Mouse (Mus musculus) hindbrain, embryonic 16.5 days (tissue): ENCODE measurements around the gene Maco1. TPM values are rescaled to one million over a fixed set of nuclear protein-coding genes. Genes with fewer than 3 reads are reported as not detected.

Experiments used
- ATAC-seq: fragments of 200-750 bp; cut with Nextera tagmentation; 2 replicates; pipeline ENCODE4 v1.8.0; 2017; ENCODE audit warnings: moderate TSS enrichment, moderate library complexity
- H3K27ac ChIP-seq: fragments of 300-500 bp; sonication (generic); 2 replicates; pipeline ENCODE4 v1.5.1; 2014; ENCODE audit warnings: low read depth, mild to moderate bottlenecking, control low read depth, low read length, moderate library complexity
- H3K27me3 ChIP-seq: fragments of 300-500 bp; sonication (generic); replicated peaks from 2 replicates; pipeline ENCODE4 v1.6.1; 2014; ENCODE audit warnings: low read length; ENCODE audit not compliant: control insufficient read depth, insufficient read depth
- H3K36me3 ChIP-seq: fragments of 300-500 bp; sonication (generic); 2 replicates; pipeline ENCODE4 v1.6.1; 2014; ENCODE audit warnings: mild to moderate bottlenecking, low read length, moderate library complexity, mixed read lengths; ENCODE audit not compliant: control insufficient read depth, insufficient read depth
- H3K4me1 ChIP-seq: fragments of 300-500 bp; sonication (generic); 2 replicates; pipeline ENCODE4 v1.6.1; 2014; ENCODE audit warnings: low read depth, low read length; ENCODE audit not compliant: control insufficient read depth, insufficient read depth
- H3K4me2 ChIP-seq: fragments of 300-500 bp; sonication (generic); 2 replicates; pipeline ENCODE4 v1.6.1; 2014; ENCODE audit warnings: mild to moderate bottlenecking, low read length, control low read depth, moderate library complexity
- H3K4me3 ChIP-seq: fragments of 300-500 bp; sonication (generic); 2 replicates; pipeline ENCODE4 v1.5.1; 2014; ENCODE audit warnings: mild to moderate bottlenecking, low read length, control low read depth, moderate library complexity
- H3K9ac ChIP-seq: fragments of 300-500 bp; sonication (generic); 2 replicates; pipeline ENCODE4 v1.6.1; 2014; ENCODE audit warnings: low read depth, mild to moderate bottlenecking, control low read depth, low read length, moderate library complexity
- H3K9me3 ChIP-seq: fragments of 300-500 bp; sonication (generic); 2 replicates; pipeline ENCODE4 v1.6.1; 2014; ENCODE audit warnings: mild to moderate bottlenecking, low read length, moderate library complexity; ENCODE audit not compliant: control insufficient read depth
- WGBS: fragments of 180-500 bp; shearing (Covaris S2); extraction: QIAGEN DNeasy Blood & Tissue Kit; methylation state at CpG from one replicate; pipeline ENCODE4 v1.1.7; 2014; 5-methylcytosine and 5-hydroxymethylcytosine counted together
- polyA plus RNA-seq: library from polyadenylated mRNA; unstranded; fragments of >200 nt; fragmentation: Nextera tagmentation; extraction: Ambion mirVana; gene quantifications from 2 replicates; pipeline ENCODE4 v1.2.1, GENCODE M21; 2015

The Maco1 gene
- polyA plus RNA-seq, 1 experiment from 2014 or later = 75.4 TPM

DNA sequence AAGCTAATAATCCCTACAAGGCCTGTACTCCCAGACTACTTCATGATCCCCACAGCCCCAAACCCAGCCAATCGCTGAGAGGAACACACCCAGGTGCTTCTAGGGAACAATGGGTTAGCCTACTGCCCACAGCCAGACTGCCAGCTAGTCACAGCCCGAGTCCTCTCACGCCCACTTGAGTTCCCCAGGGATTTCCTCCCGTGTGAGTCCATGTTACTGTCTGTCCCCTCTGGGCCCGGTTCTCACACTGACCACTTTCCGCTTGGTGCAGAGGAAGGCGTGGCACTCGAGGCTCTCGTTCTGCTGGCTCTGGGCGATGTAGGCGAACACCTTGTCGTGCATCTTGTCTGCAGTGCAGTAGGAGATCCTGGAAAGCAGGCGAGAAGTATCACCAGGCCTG is 98.2 kb downstream of the Maco1 start:
- no peak for ATAC-seq
- 80% methylated on average over 13 of the region's 13 CpGs for WGBS
- H3K27ac ChIP-seq = no peak overlapping the region

DNA sequence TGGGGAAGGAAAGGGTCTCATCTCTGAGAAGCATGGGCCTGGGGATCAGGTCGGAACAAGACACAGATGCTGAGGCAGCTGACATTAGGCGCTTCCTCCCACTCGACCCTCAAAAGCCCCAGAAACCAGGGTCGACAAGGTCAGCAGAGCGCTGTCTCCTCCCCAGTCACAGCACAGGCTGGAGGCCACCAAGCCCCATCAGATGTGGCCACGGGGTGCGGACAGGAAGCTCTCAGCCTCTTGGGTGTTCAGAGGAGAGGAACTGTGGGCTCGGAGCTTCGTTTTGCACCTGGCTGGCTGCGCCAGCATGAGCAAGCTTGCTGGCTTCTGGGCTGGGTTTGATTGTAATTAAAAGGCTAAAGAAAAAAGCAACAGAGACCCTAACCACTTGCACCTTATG is 98.8 kb downstream of the Maco1 start:
- no peak overlapping the region for H3K4me2 ChIP-seq
- WGBS = 44% methylated on average over 10 of the region's 10 CpGs
- no peaks in the 10 kb centered on the region for H3K9me3 ChIP-seq
- H3K36me3 ChIP-seq = no peaks in the 10 kb centered on the region
- no peak overlapping the region for H3K4me3 ChIP-seq
- H3K27ac ChIP-seq = no peak overlapping the region
- ATAC-seq = no peak
- peaks cover 2% of the 10 kb centered on the region for H3K4me1 ChIP-seq
- no peaks in the 10 kb centered on the region for H3K27me3 ChIP-seq
- H3K9ac ChIP-seq = no peak overlapping the region

More for the DNA sequence above, 98.2 kb downstream of the Maco1 start:
- no peak overlapping the region for H3K9ac ChIP-seq
- H3K4me1 ChIP-seq = peaks cover 2% of the 10 kb centered on the region
- H3K36me3 ChIP-seq = no peaks in the 10 kb centered on the region
- H3K4me3 ChIP-seq = no peak overlapping the region
- H3K9me3 ChIP-seq = no peaks in the 10 kb centered on the region
- no peaks in the 10 kb centered on the region for H3K27me3 ChIP-seq
- H3K4me2 ChIP-seq = no peak overlapping the region

DNA sequence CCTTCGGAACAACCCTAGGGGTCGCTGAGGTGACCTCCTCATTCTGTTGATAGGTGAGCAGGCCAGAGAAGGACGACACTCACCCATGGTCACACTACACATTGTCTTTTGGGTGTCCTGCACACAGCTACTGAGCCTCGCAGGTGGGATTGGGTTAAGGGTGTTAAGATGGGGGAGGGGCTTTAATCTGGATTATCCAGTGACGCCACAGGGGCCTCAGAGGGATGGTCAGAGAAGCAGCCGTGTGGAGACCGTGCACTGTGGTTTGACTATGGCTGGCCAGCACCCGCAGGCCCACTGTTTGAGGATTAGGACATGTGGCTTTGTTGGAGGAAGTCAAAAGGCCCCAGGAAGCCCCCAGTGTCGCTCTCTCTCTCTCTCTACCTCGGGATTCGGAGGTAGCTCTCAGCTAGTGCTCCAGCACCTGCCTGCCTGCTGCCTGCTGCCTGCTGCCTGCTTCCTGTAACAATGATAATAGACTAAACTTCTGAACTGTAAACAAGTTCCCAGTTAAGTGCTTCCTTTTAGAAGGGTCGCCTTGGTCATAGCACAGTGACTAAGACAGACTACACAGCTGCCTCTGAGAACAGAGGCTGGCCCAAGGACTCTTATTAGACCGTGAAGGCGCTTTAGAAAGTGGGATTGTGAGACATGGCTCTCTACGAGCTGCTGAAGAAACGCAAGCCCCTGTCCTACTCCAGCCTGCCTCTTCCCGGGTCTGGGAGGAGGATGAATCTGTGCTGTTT is 99.5 kb downstream of the Maco1 start:
- Histone ChIP-seq H3K9ac (no peak overlapping the region), H3K9me3 (no peaks in the 10 kb centered on the region), H3K4me1 (peaks cover 2% of the 10 kb centered on the region), H3K27ac (no peak overlapping the region), H3K27me3 (no peaks in the 10 kb centered on the region; the same call in 1 of the 2 replicates), H3K4me3 (no peak overlapping the region), H3K36me3 (no peaks in the 10 kb centered on the region), H3K4me2 (no peak overlapping the region)
- WGBS = 35% methylated on average over 17 of the region's 17 CpGs
- ATAC-seq = no peak

GRCm38 (mm10) chr4:134752911-134753426 is 100.2 kb downstream of the Maco1 start:
- WGBS = 55% methylated on average over 11 of the region's 11 CpGs
- no peak overlapping the region for H3K9ac ChIP-seq
- ATAC-seq = no peak
- H3K27me3 ChIP-seq = no peaks in the 10 kb centered on the region; the same call in 1 of the 2 replicates
- H3K4me3 ChIP-seq = no peak overlapping the region
- peaks cover 2% of the 10 kb centered on the region for H3K4me1 ChIP-seq
- no peak overlapping the region for H3K4me2 ChIP-seq
- H3K9me3 ChIP-seq = no peaks in the 10 kb centered on the region
- H3K27ac ChIP-seq = no peak overlapping the region
- H3K36me3 ChIP-seq = no peaks in the 10 kb centered on the region

Other genes with a start within 250 kb of the Maco1 start
- gene Man1c1, start 149.1 kb downstream of the Maco1 start, polyA plus RNA-seq = 3.7 and 5.1 TPM in 2 replicates
- gene Ldlrap1, start 85.3 kb downstream of the Maco1 start, polyA plus RNA-seq = 3.0 and 3.9 TPM in 2 replicates
- 1.7 and 2.1 TPM in 2 replicates for gene Rhd, start 11.2 kb upstream of the Maco1 start, polyA plus RNA-seq
- gene Tmem50a, start 61.7 kb upstream of the Maco1 start, polyA plus RNA-seq = 214 and 227 TPM in 2 replicates
- gene Rsrp1, start 70.2 kb upstream of the Maco1 start, polyA plus RNA-seq = 453 and 454 TPM in 2 replicates
- gene Syf2, start 77.6 kb upstream of the Maco1 start, polyA plus RNA-seq = 53.8 and 58.2 TPM in 2 replicates